Mouse (Mus musculus) ovary, adult 2 months (tissue): ENCODE results near the gene Rab22a. TPM values are rescaled to one million over a fixed set of nuclear protein-coding genes. Genes with fewer than 3 reads are reported as not detected.

Experiments
- polyA plus RNA-seq: library from polyadenylated mRNA; depleted of rRNA; stranded (reverse); fragments of >200 nt; gene quantifications from 2 replicates; pipeline ENCODE4 v1.2.3, GENCODE M21; 2012; rRNA removed

Rab22a gene
- 33.4 and 61.3 TPM in 2 replicates for polyA plus RNA-seq

DNA sequence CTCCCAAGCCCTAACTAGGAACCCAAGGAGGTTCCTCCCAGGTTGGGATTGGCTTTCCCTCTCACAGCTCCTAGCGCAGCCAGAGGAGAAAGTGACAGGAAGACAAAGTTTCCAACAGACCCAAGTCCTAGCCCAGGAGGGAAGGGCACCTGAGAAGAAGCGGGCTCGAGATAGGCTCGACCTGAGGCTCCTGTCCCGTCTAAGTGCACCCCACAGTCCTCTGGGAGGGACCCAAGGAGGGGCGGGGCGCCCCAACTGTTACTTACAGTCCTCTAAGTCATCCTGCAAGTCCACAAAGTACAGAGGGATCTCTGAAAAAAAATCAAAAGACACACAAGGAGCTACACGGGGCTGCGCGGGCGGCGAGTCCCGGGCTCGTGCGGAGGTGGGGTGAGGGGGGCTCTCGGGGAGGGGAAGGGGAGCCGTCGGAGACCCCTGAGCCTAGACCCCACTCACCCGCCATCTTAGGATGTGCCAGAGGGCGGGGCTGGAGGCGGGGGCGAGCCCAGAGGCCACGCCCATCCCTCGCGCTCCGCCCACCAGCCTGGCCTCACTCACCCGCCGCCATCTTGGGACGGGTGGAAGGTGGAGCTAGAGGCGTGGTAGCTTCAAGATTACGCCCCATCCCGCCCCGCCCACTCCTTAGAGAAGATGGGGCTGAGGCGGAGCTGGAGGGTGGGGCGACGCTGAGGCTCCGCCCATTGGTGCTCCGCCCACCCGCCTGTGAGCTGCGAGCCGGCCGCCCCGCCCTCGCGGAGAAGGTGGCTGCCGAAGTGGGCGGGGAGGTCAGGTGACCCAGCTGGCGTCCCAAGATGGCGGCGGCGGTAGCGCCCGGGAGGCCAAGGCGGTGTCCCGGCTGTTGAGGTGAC is at the start of gene Rab22a:
Gene Rab22a, plus strand, starts transcription at position 704 of the 869 bp plus-strand sequence.

DNA sequence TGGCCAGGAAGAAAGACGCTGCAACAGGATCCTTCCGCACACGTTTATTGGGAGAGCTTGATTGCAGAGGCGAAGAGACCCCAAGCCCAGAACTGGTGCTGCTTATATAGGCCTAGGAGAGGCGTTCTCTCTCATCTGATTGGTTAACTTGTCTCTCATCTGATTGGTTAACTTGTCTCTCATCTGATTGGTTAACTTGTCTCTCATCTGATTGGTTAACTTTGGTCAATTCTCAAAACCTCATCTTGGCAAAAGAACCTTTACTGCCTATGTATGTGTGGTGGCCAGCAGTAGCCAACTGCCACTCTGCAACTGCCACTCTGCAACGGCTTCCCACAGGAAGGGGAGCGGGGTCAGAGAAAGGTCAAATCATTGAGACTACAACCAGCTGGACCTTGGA is 59.6 kb downstream of the Rab22a start, which contains the start of gene 1700010B08Rik:
Gene 1700010B08Rik, plus strand, starts transcription at position 301 of the 400 bp plus-strand sequence.

DNA sequence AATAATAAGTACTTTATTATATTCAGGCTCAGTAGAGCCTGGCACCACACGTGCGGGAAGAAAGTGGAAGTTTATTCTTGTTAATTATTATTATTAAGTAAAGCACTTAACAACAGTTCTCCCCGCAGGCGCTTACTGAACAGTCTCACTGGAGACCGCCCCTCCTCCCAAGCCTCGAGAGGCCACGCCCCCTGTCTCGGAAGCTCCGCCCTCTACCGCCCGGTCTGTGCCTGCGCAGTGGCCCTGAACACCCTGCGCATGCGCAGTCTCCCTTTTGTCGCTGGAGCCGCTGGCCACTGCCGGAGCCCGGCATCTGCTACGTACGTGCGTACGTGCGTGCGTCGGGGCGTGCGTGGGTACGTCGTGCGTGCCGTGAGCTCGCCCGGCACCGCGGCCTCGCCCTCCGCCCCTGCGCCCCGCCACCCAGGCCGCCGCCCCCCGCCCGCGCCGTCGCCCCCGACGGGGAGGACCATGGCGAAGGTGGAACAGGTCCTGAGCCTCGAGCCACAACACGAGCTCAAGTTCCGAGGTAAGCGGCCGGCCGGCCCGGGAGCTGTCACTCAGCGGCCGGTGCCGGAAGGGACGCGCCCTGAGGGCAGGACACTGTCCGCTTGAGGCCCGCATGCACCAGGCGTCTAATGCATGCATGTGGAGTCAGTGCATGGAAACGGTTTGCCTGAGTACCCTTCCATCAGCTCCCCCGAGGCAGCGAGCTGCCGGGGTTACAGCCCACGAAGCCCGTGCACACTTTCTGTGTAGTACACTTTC is 77.8 kb downstream of the Rab22a start, which contains the start of gene Vapb:
Gene Vapb, plus strand, starts transcription at position 290 of the 768 bp plus-strand sequence.

Other genes with a start within 250 kb of the Rab22a start
- gene 1700021F07Rik, start 137.2 kb upstream of the Rab22a start, polyA plus RNA-seq, result 0.26 TPM in 1 of 2 replicates, not detected in the other
- gene Ankrd60, start 81.4 kb upstream of the Rab22a start, polyA plus RNA-seq, result not detected in 2 replicates
- gene 1700010B08Rik, start 59.7 kb downstream of the Rab22a start, polyA plus RNA-seq, result not detected in 2 replicates
- gene Vapb, start 77.8 kb downstream of the Rab22a start, polyA plus RNA-seq, result 13.4 and 14.4 TPM in 2 replicates